Mouse (Mus musculus) spleen, postnatal 10 days (tissue): ENCODE results near the gene Kat14.

Experiments used
- DNase-seq, 2 experiments: peaks; one replicate each; pipeline ENCODE4 v3.0.0; 2021 to 2022; ENCODE audit warnings: low spot score in 2 of 2

Gene Kat14

DNA sequence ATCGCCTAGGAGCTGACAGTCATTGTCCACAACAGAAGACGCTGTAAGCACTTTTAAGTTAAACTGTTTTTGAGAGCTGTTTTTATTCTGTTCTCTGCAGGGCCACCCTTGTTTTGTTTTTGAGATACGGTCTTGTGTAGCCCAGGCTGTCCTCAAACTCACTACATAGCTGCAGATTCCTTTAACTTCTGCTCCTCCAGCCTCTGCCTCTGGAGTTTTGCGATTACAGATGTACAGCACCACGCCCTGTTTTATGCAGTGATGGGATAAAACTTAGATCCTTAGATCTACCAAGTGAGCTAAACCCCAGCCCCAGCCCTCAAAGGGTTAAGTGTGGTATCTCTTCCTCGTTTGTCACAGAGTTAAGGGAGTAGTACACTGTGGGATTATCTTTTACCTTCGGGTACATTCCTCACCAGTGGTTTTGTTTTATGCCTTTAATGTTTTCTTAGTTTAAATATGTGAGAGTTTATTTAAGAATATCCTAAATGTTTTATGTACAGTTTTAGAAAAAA is 13.9 kb downstream of the Kat14 start:
- no peak for DNase-seq

DNA sequence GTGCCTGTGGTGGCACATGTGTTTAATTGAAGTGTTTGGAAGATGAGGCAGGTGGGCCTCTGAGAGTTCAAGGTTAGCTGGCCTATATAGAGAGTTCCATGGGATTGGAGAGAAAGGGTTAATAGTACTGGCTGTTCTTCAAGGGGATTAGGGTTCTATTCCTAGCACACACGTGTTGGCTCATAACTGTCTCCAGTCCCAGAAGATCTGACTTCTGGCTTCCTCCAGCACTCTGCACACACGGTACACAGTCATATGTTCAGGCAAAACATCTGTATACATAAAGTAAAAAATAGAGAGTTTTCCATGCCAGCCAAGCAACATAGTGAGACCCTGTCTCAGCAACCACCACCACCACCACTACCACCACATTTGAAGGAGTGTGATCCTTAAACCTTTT is 17.5 kb downstream of the Kat14 start:
- no peak for DNase-seq

DNA sequence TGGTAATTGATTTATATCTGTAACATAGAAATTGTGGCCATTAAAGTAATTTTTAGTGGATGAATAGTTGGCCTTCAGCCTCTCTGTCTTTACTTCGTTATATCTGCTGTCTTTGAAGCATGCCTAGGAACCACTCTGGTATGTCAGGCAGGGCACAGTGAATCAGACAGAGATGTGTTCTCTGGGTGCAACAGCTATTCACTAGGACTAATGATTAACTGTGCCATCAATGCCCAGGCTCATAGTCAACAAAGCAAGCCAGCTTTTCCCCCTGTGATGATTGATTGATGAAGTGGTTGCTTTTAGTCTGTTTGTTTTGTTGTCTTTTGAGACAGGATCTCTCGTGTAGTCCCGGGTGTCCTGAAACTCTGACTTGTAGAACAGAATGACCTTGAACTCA is 19.6 kb downstream of the Kat14 start:
- DNase-seq, result no peak

DNA sequence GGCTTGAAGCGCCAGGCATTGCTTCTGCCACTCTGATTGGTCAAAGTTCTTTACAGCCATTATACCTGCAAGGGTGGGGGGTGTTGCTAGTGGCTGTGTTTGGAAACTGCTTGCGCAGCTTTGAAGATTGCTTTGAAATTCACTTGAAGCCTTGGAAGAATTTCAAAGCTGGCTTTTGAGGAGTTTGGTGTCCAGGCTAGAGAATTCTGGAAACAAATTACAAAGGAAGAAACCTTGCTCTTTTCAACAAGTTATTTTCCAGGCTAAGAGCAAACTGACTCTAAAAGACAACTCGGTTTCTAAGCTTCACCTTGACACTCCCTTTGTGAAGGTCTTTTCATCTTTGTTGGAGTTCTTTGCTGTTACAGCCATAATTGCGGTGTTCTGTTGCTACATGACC is 30.7 kb downstream of the Kat14 start:
- no peak for DNase-seq

DNA sequence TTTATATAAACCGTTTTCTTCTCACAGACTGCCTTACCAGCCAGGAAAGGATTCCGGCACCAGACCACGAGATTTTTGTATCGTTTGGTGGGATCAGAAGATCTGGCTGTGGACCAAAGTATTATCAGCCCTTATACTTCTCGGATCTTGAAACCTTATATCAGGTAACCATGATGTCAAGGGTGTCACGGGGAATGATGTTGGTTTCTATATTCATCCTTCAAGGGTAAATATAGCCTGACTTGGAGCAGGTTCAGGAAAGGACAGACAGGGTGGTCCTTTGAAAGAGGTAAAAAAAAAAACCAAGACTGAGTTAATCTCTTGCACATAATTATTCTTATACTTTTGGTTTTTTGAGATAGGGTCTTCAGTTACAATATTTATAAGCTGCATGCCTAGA is 31.9 kb downstream of the Kat14 start:
- DNase-seq, result no peak

DNA sequence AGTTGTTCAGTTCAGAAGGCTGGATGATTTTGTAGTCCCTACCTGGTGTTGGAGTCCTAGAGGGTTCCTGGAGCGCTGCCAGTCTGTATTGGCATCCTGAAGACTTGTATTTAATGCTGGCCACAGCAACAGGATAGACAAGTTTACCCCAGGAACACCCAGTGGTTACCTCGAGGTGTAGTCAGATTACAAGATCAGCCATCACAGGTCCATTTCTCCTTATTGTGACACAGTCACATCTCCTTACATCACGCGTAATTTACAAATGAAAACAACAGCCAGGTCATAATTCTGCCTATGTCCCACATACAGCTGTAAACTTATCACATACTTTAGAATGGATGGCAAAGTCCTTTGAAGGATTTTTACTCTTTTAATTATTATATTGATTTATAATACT is 40.3 kb downstream of the Kat14 start:
- no peak for DNase-seq

DNA sequence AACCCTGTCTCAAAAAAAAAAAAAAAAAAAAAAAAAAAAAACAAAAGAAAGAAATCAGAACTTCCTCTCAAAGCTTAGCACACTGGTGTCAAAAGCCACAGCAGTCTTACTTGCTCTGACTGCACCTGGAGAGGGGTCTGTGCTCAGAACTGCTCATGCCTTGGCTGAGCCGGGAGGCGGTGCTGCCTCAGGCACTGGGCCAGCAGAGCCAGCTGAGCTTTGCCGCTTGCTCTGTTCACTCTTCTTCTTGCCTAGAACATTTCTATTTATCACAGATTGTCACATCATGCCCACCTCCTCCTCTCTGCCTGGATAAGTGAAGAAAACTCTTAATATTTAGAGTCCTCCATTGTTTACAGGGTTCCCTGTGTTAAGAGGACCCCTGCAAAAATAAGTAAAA is 41.8 kb downstream of the Kat14 start:
- DNase-seq, result no peak

DNA sequence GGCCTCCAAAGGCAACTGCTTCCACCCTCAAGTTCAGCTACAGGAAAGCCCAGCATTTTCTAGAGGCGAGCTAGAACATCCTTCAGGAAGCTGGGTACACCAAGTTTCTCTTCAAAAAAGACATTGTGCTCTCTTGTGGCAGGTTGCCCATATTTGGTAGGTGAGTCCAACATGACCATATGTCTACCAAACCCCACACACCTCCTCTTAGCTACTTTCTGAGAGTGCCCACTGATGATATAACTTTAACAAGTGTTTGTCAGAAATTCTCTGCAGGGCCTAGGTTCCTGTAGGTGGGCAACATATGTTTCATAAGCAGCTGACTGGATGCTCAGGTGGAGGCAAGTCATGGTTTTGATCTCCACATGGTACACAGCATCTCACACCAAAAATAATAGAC is 45.9 kb downstream of the Kat14 start:
- no peak for DNase-seq

DNA sequence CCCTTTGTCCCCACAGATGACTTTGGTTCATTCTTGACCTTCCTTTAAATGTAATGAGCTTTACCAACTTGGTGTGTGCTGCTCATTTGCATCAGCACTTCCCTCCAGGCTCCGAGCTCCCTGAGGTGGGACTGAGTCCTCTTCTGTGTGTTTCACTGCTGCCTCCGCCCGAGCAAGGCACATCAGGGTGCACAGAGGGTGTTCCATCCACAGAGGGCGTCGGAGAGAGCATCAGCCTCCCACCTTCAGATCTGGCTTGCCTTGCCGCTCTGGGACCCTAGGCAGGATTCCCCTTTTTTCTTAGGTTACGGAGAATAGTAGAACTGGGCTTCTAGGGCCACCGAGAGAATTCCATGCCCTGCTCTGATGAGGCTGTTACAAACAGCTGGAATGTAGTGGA is 48.1 kb downstream of the Kat14 start:
- no peak for DNase-seq

DNA sequence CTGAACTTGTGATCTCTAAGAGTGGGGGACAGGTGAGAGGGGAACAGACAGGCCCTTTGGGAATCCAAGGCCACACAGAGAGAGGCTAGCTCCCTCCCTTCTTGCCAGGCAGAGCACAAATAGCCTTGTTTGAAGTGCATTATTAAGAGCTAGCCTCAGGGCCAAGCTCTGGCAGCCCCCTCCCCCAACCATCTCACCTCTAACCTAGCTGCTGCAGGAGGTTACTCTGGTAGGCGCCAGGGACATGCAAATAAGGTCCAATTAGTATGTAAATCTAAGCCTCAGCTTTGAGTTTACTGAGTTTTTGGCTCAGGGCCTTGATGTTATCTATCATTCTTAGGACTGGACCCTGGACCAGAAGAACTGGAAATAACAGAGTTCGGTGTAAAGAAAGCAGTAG is 49.3 kb downstream of the Kat14 start:
- no peak for DNase-seq

DNA sequence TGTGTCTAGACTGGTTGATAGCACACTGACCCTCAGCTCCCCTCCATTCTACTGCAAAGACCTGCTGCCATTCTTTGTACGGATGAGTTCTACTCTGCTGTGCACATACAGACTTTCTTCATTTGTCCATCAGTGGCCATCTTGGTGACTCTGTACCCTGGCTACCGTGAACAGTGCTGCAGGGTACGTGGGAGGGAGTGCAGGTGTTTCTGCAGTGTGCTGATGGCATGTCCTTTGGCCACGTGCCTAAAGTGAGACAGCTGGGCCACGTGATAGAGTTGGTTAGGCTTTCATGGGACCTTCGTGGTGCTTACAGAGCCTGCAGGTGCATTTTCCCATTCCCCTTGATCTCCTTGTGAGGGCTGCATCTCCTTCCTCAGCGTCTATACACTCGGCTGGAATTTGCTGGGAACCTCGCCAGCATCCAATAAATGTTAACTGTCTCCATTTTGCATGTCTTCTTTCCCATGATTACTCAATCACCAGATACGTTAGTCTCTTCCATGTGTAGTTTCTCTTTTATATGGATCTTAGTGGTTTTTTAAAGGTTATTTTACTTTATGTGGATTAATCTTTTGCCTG is 53.4 kb downstream of the Kat14 start:
- DNase-seq, result no peak

DNA sequence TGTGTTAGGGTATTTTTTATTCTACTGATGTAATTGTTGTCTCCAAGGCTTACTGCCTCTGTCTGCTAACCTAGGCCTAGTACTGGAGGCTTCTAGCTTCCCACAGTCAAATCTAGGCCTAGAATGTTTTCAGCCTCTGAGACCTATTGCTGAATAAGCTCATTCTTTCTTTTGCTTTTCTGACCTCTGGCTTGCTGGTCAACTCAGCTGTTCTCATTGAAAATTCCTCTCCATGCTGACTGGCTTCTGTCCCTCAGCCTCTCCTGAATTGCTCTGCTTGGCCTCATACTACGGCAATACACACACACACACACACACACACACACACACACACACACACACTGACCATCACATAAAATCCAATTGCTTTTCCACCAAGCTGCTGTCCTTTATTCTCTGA is 57.0 kb downstream of the Kat14 start:
- no peak for DNase-seq

DNA sequence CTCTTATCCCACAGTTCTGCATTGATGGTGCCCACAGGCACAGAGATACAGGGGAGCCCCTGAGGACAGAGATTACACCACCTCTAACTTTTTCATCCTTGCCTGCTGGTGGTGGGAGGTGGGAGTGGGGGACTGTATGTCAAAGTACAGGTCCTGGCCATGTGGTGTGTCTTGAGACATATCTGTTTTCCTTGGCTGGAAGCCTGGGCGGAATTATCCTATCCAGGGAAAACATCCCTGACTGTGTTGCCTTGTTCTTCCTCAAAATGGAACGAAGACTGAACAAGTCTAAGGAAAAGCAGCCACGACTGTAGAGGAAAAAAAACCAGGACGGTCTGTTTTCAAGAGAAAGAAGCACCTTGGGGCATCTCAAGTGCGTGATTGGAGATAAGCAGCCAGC is 59.1 kb downstream of the Kat14 start:
- no peak for DNase-seq

DNA sequence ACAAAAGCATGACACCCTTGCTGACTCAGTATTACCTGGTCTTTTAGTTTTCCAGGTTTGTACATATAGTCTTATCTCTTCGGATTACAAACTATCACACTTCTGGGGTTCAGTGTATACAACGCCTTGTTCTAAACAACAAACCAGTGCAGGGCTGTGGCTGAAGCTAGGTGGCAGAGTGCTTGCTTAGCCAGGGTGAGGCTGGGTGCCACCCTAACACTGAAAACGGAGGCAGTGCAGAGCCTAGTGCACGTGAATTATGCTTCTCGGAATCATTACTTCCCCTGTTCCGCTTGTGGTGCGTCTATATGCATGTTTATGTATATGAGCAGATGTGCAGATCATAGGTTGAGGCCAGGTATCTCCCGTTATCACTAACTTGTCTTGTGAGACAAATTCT is 59.9 kb downstream of the Kat14 start:
- DNase-seq, result no peak

DNA sequence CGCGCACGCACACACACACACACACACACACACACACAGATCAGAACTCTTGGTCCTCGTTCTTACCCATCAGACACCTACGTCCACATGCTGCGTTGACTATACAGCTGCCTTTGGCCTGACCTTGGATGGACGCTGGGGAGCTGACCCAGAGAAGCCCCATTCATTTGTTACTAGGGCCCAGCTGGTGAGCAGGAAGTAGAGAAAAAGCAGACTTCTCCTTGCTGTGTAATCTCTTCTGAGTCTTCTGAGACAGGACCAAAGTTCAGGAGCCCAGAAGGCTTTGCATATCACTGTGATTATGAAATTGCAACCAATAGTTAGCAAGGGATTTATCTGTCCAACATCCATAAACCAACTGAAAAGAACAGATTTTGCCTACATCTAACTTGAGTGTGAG is 60.4 kb downstream of the Kat14 start:
- no peak for DNase-seq

DNA sequence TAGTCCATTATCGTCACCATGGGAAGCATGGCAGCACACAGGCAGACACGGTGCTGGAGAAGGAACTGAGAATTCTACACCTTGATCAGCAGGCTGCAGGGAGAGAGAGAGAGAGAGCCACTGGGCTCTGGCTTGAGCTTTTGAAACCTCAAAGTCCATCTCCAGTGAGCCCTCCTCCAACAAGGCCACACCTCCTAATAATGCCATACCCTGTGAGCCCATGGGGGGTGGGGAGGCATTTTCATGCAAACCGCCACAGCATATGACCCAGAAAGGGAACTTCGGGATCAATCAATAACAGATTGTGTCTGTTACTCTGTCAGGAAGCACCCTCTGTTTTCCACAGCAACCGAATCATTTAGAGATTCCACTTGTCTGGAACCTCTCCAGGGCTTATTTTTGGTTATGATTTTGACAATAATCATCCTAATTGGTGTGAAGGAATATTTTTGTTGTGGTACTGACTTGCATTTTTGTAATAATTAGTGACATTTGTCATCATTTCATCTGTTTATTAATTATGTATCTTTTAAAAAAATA is 62.6 kb downstream of the Kat14 start:
- DNase-seq, result no peak

DNA sequence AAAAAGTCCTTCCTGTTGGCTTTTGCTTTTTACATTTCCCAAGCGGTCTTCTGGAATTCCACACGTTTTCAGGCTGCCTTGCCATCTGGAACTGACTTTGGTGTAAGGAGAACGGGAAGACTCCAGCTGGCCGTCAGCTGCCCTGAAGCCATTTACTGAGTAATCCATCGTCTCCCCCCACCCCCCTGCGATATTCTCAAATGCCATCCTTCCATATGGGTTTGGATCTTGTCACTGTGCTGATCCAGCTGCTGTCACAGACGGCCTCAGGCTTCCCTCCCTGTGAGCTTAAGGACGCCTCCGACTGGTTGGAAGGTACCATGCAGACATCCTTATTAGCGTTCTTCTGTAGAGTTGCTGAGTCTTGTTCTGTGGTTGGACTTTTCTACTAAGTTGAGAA is 66.9 kb downstream of the Kat14 start:
- DNase-seq, result no peak

DNA sequence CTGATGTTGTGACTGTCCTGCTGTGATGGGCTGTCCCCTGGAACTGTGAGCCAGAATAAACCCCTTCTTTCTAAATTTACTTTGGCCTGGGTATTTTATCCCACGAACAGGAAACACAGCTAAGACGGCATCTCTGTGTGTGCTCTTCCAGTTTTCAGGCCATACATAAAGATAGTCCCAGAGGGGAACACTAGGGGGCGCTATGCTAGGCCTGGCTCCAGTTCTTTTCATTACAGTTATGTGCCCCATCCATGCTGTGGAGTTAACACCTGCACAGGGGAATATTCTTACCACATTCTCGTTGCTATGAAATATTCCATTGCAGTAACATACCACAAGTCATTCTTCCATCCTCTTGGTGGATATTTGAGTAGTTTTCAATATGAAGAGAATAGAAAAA is 69.6 kb downstream of the Kat14 start:
- DNase-seq, result peak in 1 of 2 experiments; percentile 26

DNA sequence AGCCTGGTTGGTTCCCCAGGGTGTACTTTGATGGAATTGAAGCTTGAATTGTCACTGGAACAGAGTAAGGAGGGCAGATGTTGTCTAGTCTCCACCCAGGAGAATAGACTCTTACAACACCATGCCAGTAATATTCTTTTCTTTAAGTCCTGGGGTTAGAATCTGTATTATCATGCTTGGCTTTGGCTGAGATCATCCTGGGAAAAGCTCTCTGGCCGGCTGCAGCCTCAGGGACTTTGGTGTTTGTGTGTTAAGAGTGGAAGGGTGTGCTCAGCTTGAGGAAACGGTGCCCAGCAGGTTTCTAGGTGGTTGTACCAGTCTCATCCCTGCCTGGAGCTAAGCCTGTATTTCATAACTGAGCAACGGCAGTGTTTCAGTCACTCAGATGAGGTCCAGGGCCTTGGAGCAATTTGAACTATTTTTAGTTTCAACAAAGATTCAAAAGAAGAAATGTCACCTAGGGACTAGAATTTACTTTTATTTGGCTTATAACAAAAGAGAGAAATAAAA is 70.5 kb downstream of the Kat14 start:
- DNase-seq, result no peak

DNA sequence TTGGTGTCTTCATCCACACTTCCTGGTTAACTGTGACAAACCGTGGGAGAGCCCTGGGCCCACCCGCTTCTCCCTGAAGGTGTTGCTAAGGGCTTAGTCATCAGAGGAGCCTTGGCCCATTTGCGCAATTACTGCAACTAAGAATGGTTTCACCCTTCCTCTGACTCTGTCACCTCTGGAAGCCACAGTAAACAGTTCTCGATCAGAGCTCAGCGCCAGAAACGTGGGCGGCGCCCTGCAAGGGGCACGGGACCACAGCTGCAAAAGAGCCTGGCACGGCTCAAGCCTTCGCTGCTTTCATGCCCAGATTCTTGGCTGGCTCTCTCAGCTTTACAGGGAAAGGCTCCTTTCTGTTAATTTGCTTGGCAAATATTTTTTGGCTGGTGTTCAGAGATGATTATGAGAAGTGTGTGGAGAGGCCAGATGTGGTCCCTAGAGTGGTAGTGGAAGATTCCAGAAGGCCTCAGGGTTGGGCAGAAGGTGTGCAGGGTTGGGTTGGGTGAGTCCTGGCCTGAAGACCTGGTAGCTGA is 72.7 kb downstream of the Kat14 start:
- no peak for DNase-seq

DNA sequence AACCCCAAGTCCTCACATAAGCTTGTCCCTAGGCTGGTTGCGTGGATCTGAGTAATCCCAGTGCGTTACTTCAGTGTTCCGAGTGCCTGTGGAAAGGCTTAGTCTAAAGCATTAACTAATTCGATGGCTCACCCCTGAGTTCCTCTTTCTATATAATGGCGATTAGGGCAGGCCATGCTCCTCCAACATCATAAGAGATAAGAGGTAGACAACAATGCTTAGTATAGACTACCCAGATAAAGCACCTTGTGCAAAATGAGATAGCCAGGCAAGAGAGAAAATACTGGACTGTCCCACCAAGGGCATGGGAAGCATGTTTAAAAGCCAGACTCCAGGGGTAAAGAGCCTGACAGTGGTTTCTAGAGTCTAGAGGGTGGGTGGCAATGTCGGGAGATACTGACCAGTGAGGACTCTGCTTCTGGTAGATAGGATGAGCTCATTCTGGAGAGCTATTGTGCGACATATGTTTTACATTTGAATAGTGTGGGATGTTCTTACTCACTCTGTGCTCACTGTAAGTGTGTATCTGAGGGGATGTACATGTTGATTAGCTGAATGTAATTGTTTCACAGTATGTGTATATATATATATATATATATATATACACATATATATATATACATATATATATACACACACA is 77.7 kb downstream of the Kat14 start:
- DNase-seq, result no peak

DNA sequence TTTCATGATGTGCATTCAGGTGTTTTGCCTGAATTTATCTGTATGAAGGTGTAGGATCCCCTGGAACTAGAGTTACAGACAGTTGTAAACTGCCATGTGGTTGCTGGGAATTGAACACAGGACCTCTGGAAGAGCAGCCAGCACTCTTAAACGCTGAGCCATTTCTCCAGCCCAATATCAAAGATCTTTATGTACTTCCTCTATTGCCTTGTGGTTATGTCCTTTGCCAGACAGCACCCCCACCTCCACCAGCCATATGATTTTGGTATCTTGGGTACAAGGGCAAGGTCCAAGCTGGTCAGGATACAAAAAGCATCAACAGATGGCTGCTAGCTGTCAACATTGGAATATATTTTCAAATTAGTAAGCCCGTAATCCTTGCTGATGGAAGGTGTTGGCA is 81.6 kb downstream of the Kat14 start:
- DNase-seq, result no peak

DNA sequence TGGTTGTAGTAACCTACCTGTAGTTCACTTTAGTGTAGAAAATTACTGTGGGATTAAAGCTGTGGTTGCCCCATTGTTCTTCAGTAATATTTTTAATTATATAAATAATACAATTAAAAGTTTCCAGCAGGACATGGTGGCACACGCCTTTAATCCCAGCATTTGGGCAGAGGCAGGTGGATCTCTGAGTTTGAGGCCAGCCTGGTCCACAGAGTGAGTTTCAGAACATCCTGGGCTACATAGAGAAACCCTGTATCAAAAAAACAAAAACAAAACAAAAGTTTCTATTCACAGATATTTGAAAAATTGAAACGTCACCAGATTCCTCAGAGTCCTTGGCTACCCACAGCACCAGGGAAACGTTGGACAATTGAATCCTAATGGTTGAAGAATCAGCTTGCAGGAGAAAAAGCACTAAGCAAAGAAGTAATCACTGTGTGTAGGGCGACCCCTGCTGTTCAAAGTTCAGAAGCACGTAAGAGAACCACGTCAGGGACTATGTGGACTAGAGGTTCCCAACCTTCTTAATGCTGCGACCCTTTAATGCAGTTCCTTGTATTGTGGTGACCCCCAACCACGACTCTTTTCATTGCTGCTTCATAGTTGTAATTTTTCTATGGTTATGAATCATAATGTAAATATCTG is 83.7 kb downstream of the Kat14 start:
- DNase-seq, result peak; percentile 49 to 76
